Mouse (Mus musculus) midbrain, postnatal 0 days (tissue): ENCODE measurements around the gene Cox7a2l. TPM values are rescaled to one million over a fixed set of nuclear protein-coding genes. Genes with fewer than 3 reads are reported as not detected.

Source experiments
- ATAC-seq: fragments of 200-750 bp; cut with Nextera tagmentation; 2 replicates; pipeline ENCODE4 v1.8.0; 2017; ENCODE audit warnings: moderate number of reproducible peaks, mild to moderate bottlenecking, moderate TSS enrichment, moderate library complexity; ENCODE audit not compliant: low FRiP score
- DNase-seq: peaks from one replicate; pipeline ENCODE4 v3.0.0-alpha.2; 2015; ENCODE audit warnings: low spot score
- H3K27ac ChIP-seq: fragments of 300-500 bp; sonication (generic); 2 replicates; pipeline ENCODE4 v1.5.1; 2014; ENCODE audit warnings: low read depth, mild to moderate bottlenecking, low read length, mixed read lengths
- H3K27me3 ChIP-seq: fragments of 300-500 bp; sonication (generic); 2 replicates; pipeline ENCODE4 v1.6.1; 2014; ENCODE audit warnings: low read length, control low read depth, mixed read lengths; ENCODE audit not compliant: insufficient read depth
- H3K36me3 ChIP-seq: fragments of 300-500 bp; sonication (generic); 2 replicates; pipeline ENCODE4 v1.6.1; 2014; ENCODE audit warnings: low read length, control low read depth, mixed read lengths; ENCODE audit not compliant: insufficient read depth
- H3K4me1 ChIP-seq: fragments of 300-500 bp; sonication (generic); 2 replicates; pipeline ENCODE4 v1.6.1; 2014; ENCODE audit warnings: mild to moderate bottlenecking, control low read depth, antibody characterized with exemption, low read length, mixed read lengths; ENCODE audit not compliant: insufficient read depth
- H3K4me2 ChIP-seq: fragments of 300-500 bp; sonication (generic); 2 replicates; pipeline ENCODE4 v1.6.1; 2014; ENCODE audit warnings: low read depth, mild to moderate bottlenecking, low read length, mixed read lengths; ENCODE audit not compliant: poor library complexity, severe bottlenecking
- H3K4me3 ChIP-seq: fragments of 300-500 bp; sonication (generic); 2 replicates; pipeline ENCODE4 v1.5.1; 2014; ENCODE audit warnings: low read depth, mild to moderate bottlenecking, low read length, moderate library complexity
- H3K9ac ChIP-seq: fragments of 300-500 bp; sonication (generic); replicated peaks from 2 replicates; pipeline ENCODE4 v1.6.1; 2014; ENCODE audit warnings: mild to moderate bottlenecking, low read length, moderate library complexity, mixed read lengths; ENCODE audit not compliant: poor library complexity, severe bottlenecking
- H3K9me3 ChIP-seq: fragments of 300-500 bp; sonication (generic); 2 replicates; pipeline ENCODE4 v1.6.1; 2016; ENCODE audit warnings: low read length, control low read depth
- CTCF ChIP-seq: IDR thresholded peaks from 2 replicates; pipeline ENCODE4 v1.5.1; 2016; ENCODE audit warnings: antibody characterized with exemption, mild to moderate bottlenecking
- WGBS: fragments of 180-500 bp; shearing (Covaris S2); extraction: QIAGEN DNeasy Blood & Tissue Kit; methylation state at CpG from one replicate; pipeline ENCODE4 v1.1.7; 2014; 5-methylcytosine and 5-hydroxymethylcytosine counted together
- polyA plus RNA-seq: library from polyadenylated mRNA; unstranded; fragments of >200 nt; fragmentation: Nextera tagmentation; extraction: Ambion mirVana; gene quantifications from 2 replicates; pipeline ENCODE4 v1.2.1, GENCODE M21; 2015
- total RNA-seq: library from RNA; depleted of rRNA; stranded (reverse); fragments of >200 nt; gene quantifications from 2 replicates; pipeline ENCODE4 v1.2.3, GENCODE M21; 2014

The Cox7a2l gene
- total and polyA plus RNA-seq, 2 experiments from 2014 or later: 228 to 498 TPM

GRCm38 (mm10) chr17:83538141-83538540, 21.0 kb upstream of the Cox7a2l start:
- H3K9ac ChIP-seq: no peak overlapping the region
- 67% methylated on average over 9 of the region's 9 CpGs for WGBS
- no peaks in the 10 kb centered on the region for H3K4me1 ChIP-seq
- no peak for TF ChIP-seq CTCF
- no peaks in the 10 kb centered on the region for H3K9me3 ChIP-seq
- DNase-seq (no peak), ATAC-seq (no peak)
- no peak overlapping the region for H3K4me2 ChIP-seq
- H3K36me3 ChIP-seq: no peaks in the 10 kb centered on the region
- H3K27ac ChIP-seq: no peak overlapping the region
- no peak overlapping the region for H3K4me3 ChIP-seq
- H3K27me3 ChIP-seq: no peaks in the 10 kb centered on the region

- Histone ChIP-seq H3K4me1 (no peaks in the 10 kb centered on the region), H3K27me3 (no peaks in the 10 kb centered on the region), H3K9ac (no peak overlapping the region), H3K4me2 (no peak overlapping the region), H3K9me3 (no peaks in the 10 kb centered on the region), H3K36me3 (no peaks in the 10 kb centered on the region), H3K27ac (no peak overlapping the region), H3K4me3 (no peak overlapping the region)
- ATAC-seq: no peak
- WGBS: 81% methylated on average over 9 of the region's 9 CpGs
- no peak for DNase-seq
- no peak for TF ChIP-seq CTCF
These were observed 16.0 kb upstream of the Cox7a2l start for GRCm38 (mm10) chr17:83533150-83533549.

- ATAC-seq: peak; percentile 47
- Histone ChIP-seq H3K4me1 (0 out of 2 replicates have a peak, but pooled peaks cover 6% of the 10 kb centered on the region), H3K9ac (no peak overlapping the region), H3K36me3 (no peaks in the 10 kb centered on the region), H3K27ac (no peak overlapping the region), H3K9me3 (no peaks in the 10 kb centered on the region), H3K27me3 (no peaks in the 10 kb centered on the region), H3K4me3 (no peak overlapping the region), H3K4me2 (no peak overlapping the region; the same call in 1 of the 2 replicates)
- no peak for TF ChIP-seq CTCF
- WGBS: 21% methylated on average over 17 of the region's 17 CpGs
- peak; percentile 50 for DNase-seq
These were observed 10.7 kb upstream of the Cox7a2l start for GRCm38 (mm10) chr17:83527651-83528381.

GRCm38 (mm10) chr17:83526624-83527532, 9.7 kb upstream of the Cox7a2l start:
- Histone ChIP-seq H3K9ac (no peak overlapping the region), H3K27ac (no peak overlapping the region), H3K4me2 (no peak overlapping the region), H3K36me3 (no peaks in the 10 kb centered on the region), H3K4me3 (no peak overlapping the region), H3K27me3 (no peaks in the 10 kb centered on the region), H3K9me3 (no peaks in the 10 kb centered on the region), H3K4me1 (0 out of 2 replicates have a peak, but pooled peaks cover 6% of the 10 kb centered on the region)
- 31% methylated on average over 13 of the region's 13 CpGs for WGBS
- TF ChIP-seq CTCF: no peak
- ATAC-seq: peak; percentile 74
- no peak for DNase-seq

GRCm38 (mm10) chr17:83526091-83526561, 9.0 kb upstream of the Cox7a2l start:
- no peak for DNase-seq
- H3K27ac ChIP-seq: no peak overlapping the region
- no peaks in the 10 kb centered on the region for H3K27me3 ChIP-seq
- H3K4me1 ChIP-seq: 0 out of 2 replicates have a peak, but pooled peaks cover 6% of the 10 kb centered on the region
- no peak for ATAC-seq
- no peak overlapping the region for H3K9ac ChIP-seq
- 0 out of 2 replicates have a peak, but pooled peaks have one; percentile 1 for TF ChIP-seq CTCF
- H3K36me3 ChIP-seq: no peaks in the 10 kb centered on the region
- H3K4me2 ChIP-seq: no peak overlapping the region
- H3K9me3 ChIP-seq: no peaks in the 10 kb centered on the region
- 7% methylated on average over 5 of the region's 5 CpGs for WGBS
- H3K4me3 ChIP-seq: no peak overlapping the region
